Mouse (Mus musculus): ENCODE data around the gene Pga5.

DNA sequence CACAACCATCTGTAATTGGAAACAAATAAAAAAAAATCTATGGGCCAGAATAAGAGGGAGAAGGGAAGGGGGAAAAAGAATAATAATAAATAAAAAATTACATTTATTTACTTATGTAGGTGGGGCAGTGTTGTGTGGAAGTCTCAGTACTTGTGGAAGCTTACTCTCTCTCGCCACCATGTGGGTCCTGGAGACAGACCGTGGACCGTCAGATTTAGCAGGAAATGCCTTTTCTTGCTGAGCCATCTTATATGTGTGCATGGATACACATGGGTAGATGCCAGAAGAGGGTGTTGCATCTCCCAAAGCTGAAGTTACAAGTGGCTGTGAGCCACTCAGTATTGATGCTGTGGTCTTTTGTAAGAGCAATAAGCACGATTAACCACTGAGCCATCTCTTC lies 3.7 kb upstream of the Pga5 start:
- TF ChIP-seq CTCF (IDR thresholded peaks at IDR 0.05; ENCODE audit: low read depth) (peak; percentile 28), EP300 (IDR thresholded peaks at IDR 0.05; ENCODE audit: low read depth) (no peak)

Data from liver, postnatal 0 days (tissue).